Mouse (Mus musculus) cerebellum, adult 2 months (tissue): ENCODE results near the gene Kctd12. TPM values are rescaled to one million over a fixed set of nuclear protein-coding genes. Genes with fewer than 3 reads are reported as not detected.

Experiments used
- DNase-seq, 2 experiments: peaks; one replicate each; pipeline ENCODE4 v3.0.0; 2021
- H3K27ac ChIP-seq: fragments of 200-500 bp; 2 replicates; pipeline ENCODE4 v1.5.1; 2012; ENCODE audit warnings: low read length, control low read depth, inconsistent platforms; ENCODE audit not compliant: insufficient read depth
- H3K27me3 ChIP-seq: fragments of 200-500 bp; 2 replicates; pipeline ENCODE4 v1.6.1; 2012; ENCODE audit warnings: inconsistent platforms, mild to moderate bottlenecking, low read length, moderate library complexity; ENCODE audit not compliant: control insufficient read depth, insufficient read depth
- H3K4me1 ChIP-seq: fragments of 200-500 bp; 2 replicates; pipeline ENCODE4 v1.6.1; 2011; ENCODE audit warnings: low read length; ENCODE audit not compliant: control insufficient read depth, insufficient read depth
- H3K4me3 ChIP-seq: fragments of 200-500 bp; replicated peaks from 2 replicates; pipeline ENCODE3; 2011; ENCODE audit warnings: mild to moderate bottlenecking, low read depth, low read length, control low read depth; ENCODE audit not compliant: insufficient read depth
- CTCF ChIP-seq: fragments of 200-500 bp; IDR thresholded peaks from 2 replicates; pipeline ENCODE4 v1.5.1; 2011; ENCODE audit warnings: low read depth, mild to moderate bottlenecking, control low read depth, low read length, moderate library complexity, borderline replicate concordance; ENCODE audit not compliant: insufficient read depth
- POLR2A ChIP-seq: fragments of 200-500 bp; IDR thresholded peaks from 2 replicates; pipeline ENCODE4 v1.6.1; 2011; ENCODE audit warnings: low read length, control low read depth, borderline replicate concordance; ENCODE audit not compliant: insufficient read depth
- WGBS: fragments of 180-500 bp; shearing (Covaris S2); methylation state at CpG from one replicate; pipeline ENCODE4 v1.1.7; 2018; 5-methylcytosine and 5-hydroxymethylcytosine counted together
- polyA plus RNA-seq: library from polyadenylated mRNA; depleted of rRNA; stranded (reverse); fragments of >200 nt; gene quantifications from 2 replicates; pipeline ENCODE4 v1.2.3, GENCODE M21; 2012; rRNA removed

Gene Kctd12
- polyA plus RNA-seq, 1 experiment = 45.8 TPM

DNA sequence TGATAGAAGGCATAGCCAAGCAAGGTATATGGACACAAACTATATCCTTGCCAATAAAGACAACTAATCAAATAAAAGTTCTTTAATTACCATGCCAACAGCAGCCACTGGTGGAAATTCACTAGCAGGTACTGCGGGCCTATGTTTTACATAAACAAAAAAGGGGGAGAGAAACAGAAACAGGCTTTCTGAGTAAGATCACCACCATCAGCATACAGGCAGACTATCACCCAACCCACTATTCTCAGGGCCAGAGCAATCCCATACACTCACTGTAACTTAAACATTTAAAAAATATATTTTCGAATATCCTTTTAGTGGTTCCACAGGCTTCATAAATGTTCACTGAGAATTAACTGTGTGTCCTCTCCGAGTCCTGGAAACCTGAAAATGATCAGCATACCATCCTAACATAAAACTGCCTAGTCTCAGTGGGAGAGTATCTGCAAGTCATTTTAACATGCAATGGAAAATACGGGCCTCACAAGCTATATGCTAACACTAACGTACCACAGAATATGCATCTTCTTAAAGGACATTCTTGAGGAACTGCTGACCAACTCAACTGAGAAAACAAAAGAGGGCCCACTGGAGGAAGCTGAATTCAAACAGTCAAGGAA, 54.5 kb downstream of the Kctd12 start:
- Histone ChIP-seq H3K27me3 (no peaks in the 10 kb centered on the region), H3K4me1 (peaks cover 6% of the 10 kb centered on the region), H3K4me3 (no peak overlapping the region), H3K27ac (no peak overlapping the region)
- 94% methylated on average over 5 of the region's 5 CpGs for WGBS
- DNase-seq = no peak
- no peak for TF ChIP-seq POLR2A
- no peak for TF ChIP-seq CTCF

Other genes with a start within 250 kb of the Kctd12 start
- gene Acod1, start 64.3 kb upstream of the Kctd12 start, polyA plus RNA-seq = 0.10 TPM in 1 of 2 replicates, not detected in the other
- gene Cln5, start 87.6 kb upstream of the Kctd12 start, polyA plus RNA-seq = 25.8 and 27.9 TPM in 2 replicates
- gene Fbxl3, start 116.9 kb upstream of the Kctd12 start, polyA plus RNA-seq = 141 and 158 TPM in 2 replicates